Mouse (Mus musculus) left cerebral cortex, adult 18-20 months (tissue): Measurements from ENCODE around the gene Sprr2a3. TPM values are rescaled to one million over a fixed set of nuclear protein-coding genes. Genes with fewer than 3 reads are reported as not detected.

ENCODE experiments used
- total RNA-seq, 2 experiments: library from RNA; stranded (reverse); gene quantifications; 2 replicates each; pipeline ENCODE4 v1.2.3; 2021

Gene Sprr2a3
- total RNA-seq, 2 experiments from 2014 or later: not detected

Other genes with a start within 250 kb of the Sprr2a3 start
- 1 to 10 TPM; 2.7 to 3.1 TPM for gene Lor, start 202.3 kb upstream of the Sprr2a3 start, total RNA-seq
- gene Prr9, start 161.5 kb upstream of the Sprr2a3 start, total RNA-seq: not detected
- not detected for gene Lelp1, start 142.7 kb upstream of the Sprr2a3 start, total RNA-seq
- gene Sprr2a1, start 69.6 kb upstream of the Sprr2a3 start, total RNA-seq: not detected
- gene Sprr2a2, start 69.5 kb upstream of the Sprr2a3 start, total RNA-seq: not detected
- not detected for gene Sprr2b, start 31.2 kb downstream of the Sprr2a3 start, total RNA-seq
- not detected for gene Sprr2d, start 53.7 kb downstream of the Sprr2a3 start, total RNA-seq
- gene Sprr2e, start 66.7 kb downstream of the Sprr2a3 start, total RNA-seq: not detected
- gene Sprr2f, start 79.8 kb downstream of the Sprr2a3 start, total RNA-seq: not detected
- gene Sprr2h, start 100.3 kb downstream of the Sprr2a3 start, total RNA-seq: not detected
- not detected for gene Sprr2i, start 122.6 kb downstream of the Sprr2a3 start, total RNA-seq
- gene Sprr2j-ps, start 132.7 kb downstream of the Sprr2a3 start, total RNA-seq: not detected
- 1 to 10 TPM; 2.3 to 2.9 TPM for gene Gm9774, start 144.0 kb downstream of the Sprr2a3 start, total RNA-seq
- gene Sprr2k, start 147.2 kb downstream of the Sprr2a3 start, total RNA-seq: not detected
- not detected for gene Sprr1b, start 153.4 kb downstream of the Sprr2a3 start, total RNA-seq
- not detected for gene Sprr3, start 173.3 kb downstream of the Sprr2a3 start, total RNA-seq
- not detected for gene Sprr1a, start 200.5 kb downstream of the Sprr2a3 start, total RNA-seq
- not detected for gene Sprr4, start 215.1 kb downstream of the Sprr2a3 start, total RNA-seq
- not detected for gene 2310046K23Rik, start 249.1 kb downstream of the Sprr2a3 start, total RNA-seq